Mouse (Mus musculus): ENCODE data around the gene Rras. TPM values are rescaled to one million over a fixed set of nuclear protein-coding genes. Genes with fewer than 3 reads are reported as not detected.

The Rras gene
- polyA plus RNA-seq, 1 experiment = 38.3 TPM

DNA sequence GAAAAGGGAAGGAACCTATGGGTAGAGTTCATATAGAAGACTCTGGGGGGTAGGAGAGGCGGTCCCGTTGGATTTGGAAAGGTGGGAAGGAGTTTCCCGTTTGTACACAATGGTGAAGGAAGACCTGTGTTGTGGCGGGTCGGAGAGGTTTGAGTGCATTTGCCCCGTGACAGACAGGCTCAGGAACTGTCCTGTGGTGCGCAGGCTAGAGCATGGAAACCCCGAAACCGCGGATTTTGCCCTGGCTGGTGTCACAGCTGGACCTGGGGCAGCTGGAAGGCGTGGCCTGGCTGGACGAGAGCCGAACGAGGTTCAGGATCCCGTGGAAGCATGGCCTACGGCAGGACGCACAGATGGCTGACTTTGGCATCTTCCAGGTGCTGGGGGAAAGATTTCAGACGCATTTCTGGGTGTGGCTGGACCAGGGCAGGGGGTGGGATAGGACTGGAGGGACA is 19.2 kb upstream of the Rras start, which contains the start of gene Bcl2l12:
TSS of gene Bcl2l12 (minus strand) at position 212 of the 455 bp plus-strand sequence.
- no peaks in the 10 kb centered on the region for H3K4me1 ChIP-seq (ENCODE audit: control insufficient read depth, insufficient read depth, low read length)
- no peak within 1 kb of the TSS for H3K27ac ChIP-seq (ENCODE audit: insufficient read depth, low read length)
- peak within 1 kb of the TSS; percentile 30 for H3K4me3 ChIP-seq (ENCODE audit: insufficient read depth, low read length)
- TF ChIP-seq POLR2A (IDR thresholded peaks at IDR 0.05; ENCODE audit: extremely low read depth, insufficient read depth, low read length) (no peak), CTCF (IDR thresholded peaks at IDR 0.05; ENCODE audit: extremely low read depth, insufficient read depth, low read length) (no peak)

DNA sequence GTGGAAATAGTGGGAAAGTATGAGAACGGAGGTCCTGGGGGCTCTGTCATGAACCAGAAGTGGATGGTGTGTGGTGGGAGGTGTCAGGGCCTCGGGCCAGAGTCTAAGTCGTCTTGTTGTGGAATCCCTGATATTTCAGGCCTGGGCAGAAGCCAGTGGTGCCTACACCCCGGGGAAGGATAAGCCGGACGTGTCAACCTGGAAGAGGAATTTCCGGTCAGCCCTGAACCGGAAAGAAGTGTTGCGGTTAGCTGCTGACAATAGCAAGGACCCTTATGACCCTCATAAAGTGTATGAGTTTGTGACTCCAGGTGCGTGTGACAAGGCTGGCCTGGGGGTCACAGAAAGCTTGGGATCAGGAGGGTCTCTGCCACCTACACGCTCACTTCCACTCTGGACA is 18.0 kb upstream of the Rras start:
- Histone ChIP-seq H3K4me1 (ENCODE audit: control insufficient read depth, insufficient read depth, low read length) (no peaks in the 10 kb centered on the region), H3K27ac (ENCODE audit: insufficient read depth, low read length) (no peak overlapping the region)
- TF ChIP-seq CTCF (IDR thresholded peaks at IDR 0.05; ENCODE audit: extremely low read depth, insufficient read depth, low read length) = no peak
- no peak for TF ChIP-seq POLR2A (IDR thresholded peaks at IDR 0.05; ENCODE audit: extremely low read depth, insufficient read depth, low read length)

DNA sequence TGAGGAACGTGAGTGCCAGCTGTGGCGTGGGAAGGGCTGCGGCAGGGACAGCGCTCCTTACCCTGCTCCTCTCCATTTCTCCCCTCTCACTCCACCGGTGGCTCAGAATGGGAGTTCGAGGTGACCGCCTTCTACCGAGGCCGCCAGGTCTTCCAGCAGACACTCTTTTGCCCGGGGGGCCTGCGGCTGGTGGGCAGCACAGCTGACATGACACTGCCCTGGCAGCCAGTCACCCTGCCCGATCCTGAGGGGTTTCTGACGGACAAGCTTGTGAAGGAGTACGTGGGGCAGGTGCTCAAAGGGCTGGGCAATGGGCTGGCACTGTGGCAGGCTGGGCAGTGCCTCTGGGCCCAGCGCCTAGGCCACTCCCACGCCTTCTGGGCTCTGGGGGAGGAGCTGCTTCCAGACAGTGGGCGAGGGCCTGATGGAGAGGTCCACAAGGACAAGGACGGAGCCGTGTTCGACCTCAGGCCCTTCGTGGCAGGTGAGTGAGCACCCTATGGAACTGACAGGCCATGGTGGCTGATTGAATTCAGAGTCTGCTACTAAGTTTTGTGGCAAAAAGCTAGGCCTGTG is 17.1 kb upstream of the Rras start:
- no peak for TF ChIP-seq POLR2A (IDR thresholded peaks at IDR 0.05; ENCODE audit: extremely low read depth, insufficient read depth, low read length)
- H3K4me1 ChIP-seq (ENCODE audit: control insufficient read depth, insufficient read depth, low read length) = no peaks in the 10 kb centered on the region
- no peak overlapping the region for H3K27ac ChIP-seq (ENCODE audit: insufficient read depth, low read length)
- no peak overlapping the region for H3K4me3 ChIP-seq (ENCODE audit: insufficient read depth, low read length)

More for the DNA sequence above, 18.0 kb upstream of the Rras start:
- H3K4me3 ChIP-seq (ENCODE audit: insufficient read depth, low read length) = no peak overlapping the region

DNA sequence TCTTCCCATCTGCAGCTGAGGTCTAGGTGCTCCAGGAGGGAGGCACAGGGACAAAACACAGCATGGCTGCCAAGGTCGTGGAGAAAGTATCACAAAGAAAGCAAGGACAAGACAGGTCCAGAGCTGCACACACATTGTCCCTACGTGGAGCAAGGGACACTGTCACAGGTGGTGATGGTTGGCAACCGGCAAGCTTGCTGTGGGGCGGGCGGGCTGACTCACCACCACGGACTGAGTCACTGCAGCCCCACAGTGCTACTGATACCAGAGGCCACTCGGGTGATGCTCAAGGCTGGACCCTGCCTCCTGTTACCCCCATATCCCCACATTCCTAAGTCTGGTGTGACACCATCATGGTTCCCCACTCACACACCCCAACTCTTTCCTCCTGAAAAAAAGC is 15.3 kb upstream of the Rras start:
- Histone ChIP-seq H3K4me3 (ENCODE audit: insufficient read depth, low read length) (no peak overlapping the region), H3K27ac (ENCODE audit: insufficient read depth, low read length) (no peak overlapping the region), H3K4me1 (ENCODE audit: control insufficient read depth, insufficient read depth, low read length) (no peaks in the 10 kb centered on the region)
- TF ChIP-seq CTCF (IDR thresholded peaks at IDR 0.05; ENCODE audit: extremely low read depth, insufficient read depth, low read length) (no peak), POLR2A (IDR thresholded peaks at IDR 0.05; ENCODE audit: extremely low read depth, insufficient read depth, low read length) (no peak)

DNA sequence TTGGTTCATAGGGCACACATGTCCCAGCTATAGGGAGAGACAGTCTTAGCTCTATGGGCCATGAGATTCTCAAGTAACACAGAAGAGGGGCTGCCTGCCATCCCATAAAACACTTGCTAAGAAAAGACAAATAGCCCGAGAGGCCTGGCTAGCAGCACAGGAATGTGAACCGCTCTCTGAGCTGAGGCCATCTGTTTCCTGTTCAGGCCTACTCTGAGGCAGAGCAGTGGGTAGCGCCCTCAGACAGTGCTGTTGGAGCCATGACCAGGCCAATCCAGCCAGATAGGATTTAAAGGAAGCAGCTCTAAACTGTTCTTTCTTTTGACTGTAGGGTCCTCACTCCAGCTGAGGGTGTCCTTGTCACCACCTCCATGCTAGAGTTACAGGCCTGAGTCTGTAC is 13.2 kb upstream of the Rras start:
- Histone ChIP-seq H3K4me1 (ENCODE audit: control insufficient read depth, insufficient read depth, low read length) (no peaks in the 10 kb centered on the region), H3K27ac (ENCODE audit: insufficient read depth, low read length) (no peak overlapping the region), H3K4me3 (ENCODE audit: insufficient read depth, low read length) (no peak overlapping the region)
- TF ChIP-seq POLR2A (IDR thresholded peaks at IDR 0.05; ENCODE audit: extremely low read depth, insufficient read depth, low read length) = no peak
- TF ChIP-seq CTCF (IDR thresholded peaks at IDR 0.05; ENCODE audit: extremely low read depth, insufficient read depth, low read length) = no peak

DNA sequence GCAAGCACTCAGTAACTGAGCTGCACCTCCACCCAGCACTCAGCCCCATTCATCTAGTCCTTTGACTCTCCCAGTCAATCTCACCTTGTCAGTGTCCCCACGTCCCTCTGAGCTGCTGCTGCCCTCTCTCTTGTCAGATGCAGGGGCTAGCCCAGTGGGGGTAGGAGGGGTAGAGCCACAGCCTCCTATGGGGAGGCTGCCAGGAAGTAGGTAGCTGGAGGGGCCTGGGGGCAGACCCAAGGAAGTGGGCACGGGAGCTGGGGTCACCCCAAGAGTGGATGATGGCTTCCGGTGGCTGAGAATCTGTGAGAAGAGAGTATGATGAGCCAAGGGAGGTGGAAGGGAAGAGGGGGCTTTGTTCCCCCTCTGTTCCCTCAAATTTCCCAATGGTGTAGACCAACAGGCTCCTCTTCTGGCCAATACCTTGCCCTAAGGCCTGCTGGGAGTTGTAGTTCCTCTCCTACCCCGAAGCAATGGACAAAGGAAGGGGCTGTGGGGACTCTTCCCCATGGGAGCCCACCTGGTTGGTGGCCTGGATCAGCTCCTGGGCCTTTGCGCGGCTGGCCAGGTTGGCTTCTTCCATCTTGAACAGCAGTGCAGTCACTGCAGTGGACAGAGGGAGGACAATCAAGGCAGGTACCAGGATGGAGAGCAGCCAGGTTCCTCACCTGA is 12.3 kb upstream of the Rras start:
- Histone ChIP-seq H3K4me1 (ENCODE audit: control insufficient read depth, insufficient read depth, low read length) (no peaks in the 10 kb centered on the region), H3K27ac (ENCODE audit: insufficient read depth, low read length) (no peak overlapping the region), H3K4me3 (ENCODE audit: insufficient read depth, low read length) (no peak overlapping the region)
- no peak for TF ChIP-seq POLR2A (IDR thresholded peaks at IDR 0.05; ENCODE audit: extremely low read depth, insufficient read depth, low read length)
- no peak for TF ChIP-seq CTCF (IDR thresholded peaks at IDR 0.05; ENCODE audit: extremely low read depth, insufficient read depth, low read length)

DNA sequence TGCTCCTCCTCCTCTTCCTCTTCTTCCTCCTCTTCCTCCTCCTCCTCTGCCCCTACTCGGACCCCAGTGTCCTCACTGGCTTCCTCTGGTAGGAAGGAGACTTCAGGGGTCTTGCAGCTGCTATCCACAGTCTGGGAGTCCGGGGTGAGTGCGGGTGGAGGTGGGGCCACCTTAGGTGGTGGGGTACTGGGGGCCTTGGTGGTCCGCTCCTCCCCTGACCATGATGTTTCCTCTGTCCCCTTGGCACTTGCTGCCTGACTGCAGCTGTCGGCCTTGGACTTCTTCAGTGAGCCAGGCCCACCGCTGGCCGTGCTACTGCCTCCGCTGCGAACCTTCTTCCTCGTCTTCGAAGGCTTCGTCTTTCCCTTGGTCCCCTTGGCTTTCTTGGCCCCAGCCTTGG is 11.3 kb upstream of the Rras start:
- TF ChIP-seq CTCF (IDR thresholded peaks at IDR 0.05; ENCODE audit: extremely low read depth, insufficient read depth, low read length) (no peak), POLR2A (IDR thresholded peaks at IDR 0.05; ENCODE audit: extremely low read depth, insufficient read depth, low read length) (no peak)

DNA sequence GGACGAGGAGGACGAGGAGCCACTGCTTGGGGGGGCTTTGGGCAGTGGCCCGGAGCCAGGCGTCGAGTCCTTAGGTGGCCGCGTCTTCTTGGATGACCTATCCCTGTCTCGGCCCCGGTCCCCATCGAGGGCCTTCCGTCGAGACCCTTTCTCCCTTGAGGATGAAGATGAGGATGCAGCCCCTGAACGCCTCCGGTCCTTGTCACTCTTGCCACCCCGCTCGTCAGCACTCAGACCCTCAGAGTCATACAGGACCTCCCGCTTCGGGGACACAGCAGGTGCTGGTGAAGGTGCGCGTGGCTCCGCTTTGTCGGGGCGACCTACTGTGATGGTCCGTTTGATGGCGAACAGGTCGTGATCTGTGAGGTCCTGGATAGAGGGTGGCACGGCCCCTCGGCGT is 10.6 kb upstream of the Rras start:
- TF ChIP-seq CTCF (IDR thresholded peaks at IDR 0.05; ENCODE audit: extremely low read depth, insufficient read depth, low read length) = no peak
- Histone ChIP-seq H3K27ac (ENCODE audit: insufficient read depth, low read length) (no peak overlapping the region), H3K4me3 (ENCODE audit: insufficient read depth, low read length) (no peak overlapping the region), H3K4me1 (ENCODE audit: control insufficient read depth, insufficient read depth, low read length) (no peaks in the 10 kb centered on the region)

More for the DNA sequence above, 11.3 kb upstream of the Rras start:
- Histone ChIP-seq H3K27ac (ENCODE audit: insufficient read depth, low read length) (no peak overlapping the region), H3K4me1 (ENCODE audit: control insufficient read depth, insufficient read depth, low read length) (no peaks in the 10 kb centered on the region), H3K4me3 (ENCODE audit: insufficient read depth, low read length) (no peak overlapping the region)

DNA sequence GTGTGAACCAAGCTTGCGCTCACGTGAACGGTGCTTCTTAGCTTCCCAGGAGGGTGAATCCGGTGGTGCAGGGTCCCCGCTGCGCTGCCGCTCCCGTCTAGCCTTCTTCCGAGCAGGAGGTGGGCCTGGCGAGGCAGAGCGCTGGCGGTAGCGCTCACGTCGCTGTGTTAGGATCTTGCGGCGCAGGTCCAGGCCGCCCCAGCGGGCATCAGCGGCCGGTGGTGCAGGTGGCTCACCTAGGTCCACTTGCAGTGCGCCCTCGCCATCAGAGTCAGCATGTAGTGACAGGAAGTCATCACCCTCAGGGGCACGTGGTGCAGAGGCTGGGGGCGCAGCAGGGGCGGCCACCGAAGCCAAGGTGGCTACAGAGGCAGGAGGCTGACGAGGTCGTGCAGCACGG is 9.9 kb upstream of the Rras start:
- Histone ChIP-seq H3K27ac (ENCODE audit: insufficient read depth, low read length) (no peak overlapping the region), H3K4me3 (ENCODE audit: insufficient read depth, low read length) (no peak overlapping the region), H3K4me1 (ENCODE audit: control insufficient read depth, insufficient read depth, low read length) (no peaks in the 10 kb centered on the region)
- TF ChIP-seq POLR2A (IDR thresholded peaks at IDR 0.05; ENCODE audit: extremely low read depth, insufficient read depth, low read length) (no peak), CTCF (IDR thresholded peaks at IDR 0.05; ENCODE audit: extremely low read depth, insufficient read depth, low read length) (no peak)

DNA sequence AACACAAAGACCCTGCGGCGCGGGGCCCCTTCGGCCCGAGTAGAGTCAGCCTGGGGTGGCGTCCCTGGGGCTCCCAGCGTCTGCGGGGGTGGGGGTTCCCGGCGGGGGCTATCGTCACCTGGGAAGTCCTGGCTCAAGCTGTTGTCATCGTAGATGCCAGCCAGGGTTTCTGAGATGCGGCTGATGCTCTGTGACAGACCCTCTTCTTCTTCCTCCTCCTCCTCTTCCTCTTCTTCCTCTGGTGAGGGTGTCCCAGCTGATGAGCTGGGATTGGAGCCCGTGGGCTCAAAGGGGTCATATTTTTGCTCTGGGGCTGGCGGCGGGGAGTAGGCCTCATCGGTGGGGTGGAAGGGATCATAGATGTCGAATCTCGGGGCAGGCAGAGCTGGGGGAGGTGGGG is 9.3 kb upstream of the Rras start:
- TF ChIP-seq CTCF (IDR thresholded peaks at IDR 0.05; ENCODE audit: extremely low read depth, insufficient read depth, low read length) (no peak), POLR2A (IDR thresholded peaks at IDR 0.05; ENCODE audit: extremely low read depth, insufficient read depth, low read length) (no peak)

More for the DNA sequence above, 9.3 kb upstream of the Rras start:
- Histone ChIP-seq H3K4me1 (ENCODE audit: control insufficient read depth, insufficient read depth, low read length) (no peaks in the 10 kb centered on the region), H3K27ac (ENCODE audit: insufficient read depth, low read length) (no peak overlapping the region), H3K4me3 (ENCODE audit: insufficient read depth, low read length) (no peak overlapping the region)

Data from cortical plate, adult 2 months (tissue).